Mouse (Mus musculus) mouse embryonic stem cell (cell line): Measurements from ENCODE around the gene Zswim3.
"Not testable (repeated sequence)": the region's sequence is repeated elsewhere in the genome, so short reads cannot be mapped to it uniquely, and the experiment has no call there.

ENCODE experiments used
- in situ Hi-C, 2 experiments: fragments of 300-500 bp; cut with MboI; formaldehyde crosslinking; loops; 1 replicate in 1 of 2; 3 replicates in 1 of 2; pipeline ENCODE4 v1.14.3; 2019 to 2020; ENCODE audit warnings: low sequenced_read_pairs in 2 of 2, low pct_unique_long_range_greater_than_20kb in 1 of 2, mixed read lengths in 1 of 2; ENCODE audit not compliant: unreplicated experiment in 1 of 2

The Zswim3 gene

DNA sequence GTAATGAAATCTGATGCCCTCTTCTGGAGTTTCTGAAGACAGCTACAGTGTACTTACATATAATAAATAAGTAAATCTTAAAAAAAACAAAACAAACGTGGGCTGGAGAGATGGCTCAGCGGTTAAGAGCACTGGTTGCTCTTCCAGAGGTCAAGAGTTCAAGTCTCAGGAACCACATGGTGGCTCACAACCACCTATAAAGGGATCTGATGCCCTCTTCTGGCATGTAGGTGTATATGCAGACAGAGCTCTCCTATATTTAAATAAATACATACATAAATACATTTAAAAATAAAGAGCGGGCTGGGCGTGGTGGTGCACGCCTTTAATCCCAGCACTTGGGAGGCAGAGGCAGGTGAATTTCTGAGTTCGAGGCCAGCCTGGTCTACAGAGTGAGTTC lies 6.3 kb upstream of the Zswim3 start:
- in situ Hi-C loops, result not testable (repeated sequence)

- in situ Hi-C loops, result no loop called here
These were observed 4.5 kb upstream of the Zswim3 start for GRCm38 (mm10) chr2:164800252-164801004.

DNA sequence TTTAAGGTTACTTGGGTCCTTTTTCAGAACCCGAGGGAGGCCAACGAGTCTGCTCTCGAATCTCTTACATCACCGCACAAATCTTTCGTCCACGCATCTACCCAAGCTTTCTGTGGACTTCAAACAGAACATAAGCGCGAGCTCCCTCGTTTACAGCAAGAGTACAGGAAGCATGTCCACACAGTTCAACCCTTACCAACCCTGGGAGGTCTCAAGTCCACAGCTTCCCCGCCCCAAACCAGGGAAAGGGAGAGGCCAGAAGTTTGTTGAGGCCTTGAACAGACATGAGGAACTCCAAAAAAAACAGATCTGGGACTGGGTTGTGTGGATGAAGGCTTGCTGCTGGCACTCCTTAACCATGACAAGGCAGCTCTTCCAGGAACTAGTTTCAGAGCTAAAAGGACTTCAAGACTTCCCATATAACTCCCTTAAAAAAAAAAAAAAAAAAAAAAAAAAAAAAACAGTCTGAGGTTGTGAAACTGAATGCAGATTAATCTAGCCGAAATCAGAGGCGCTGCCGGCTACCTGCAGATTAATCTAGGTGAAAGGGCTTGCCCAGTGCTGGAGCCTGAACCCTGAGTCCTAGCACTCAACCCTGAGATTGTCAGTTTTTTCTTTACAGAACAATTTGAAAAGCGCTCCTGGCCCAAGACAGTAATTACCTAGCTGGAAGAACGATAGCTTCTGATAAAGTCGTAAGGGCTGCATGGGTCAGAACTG lies 1.5 kb upstream of the Zswim3 start:
- in situ Hi-C loops, result no loop called here

DNA sequence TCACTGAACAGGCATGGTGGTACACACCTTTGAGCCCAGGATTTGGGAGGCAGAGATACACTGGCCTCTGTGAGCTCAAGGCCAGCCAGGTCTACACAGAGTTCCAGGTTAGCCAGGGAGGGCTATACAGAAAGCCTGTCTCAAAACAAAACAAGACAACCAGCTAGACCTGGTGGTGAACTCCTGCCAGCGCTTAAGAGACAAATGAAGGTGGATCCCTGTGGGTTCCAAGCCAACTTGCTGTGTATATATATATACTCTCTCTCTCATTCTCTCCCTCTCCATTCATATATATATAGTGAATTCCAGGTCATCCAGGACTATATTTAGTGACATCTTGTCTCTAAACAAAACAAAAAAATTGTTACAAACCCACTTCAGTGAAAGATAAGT lies 981 bp upstream of the Zswim3 start:
- in situ Hi-C loops, result no loop called here

DNA sequence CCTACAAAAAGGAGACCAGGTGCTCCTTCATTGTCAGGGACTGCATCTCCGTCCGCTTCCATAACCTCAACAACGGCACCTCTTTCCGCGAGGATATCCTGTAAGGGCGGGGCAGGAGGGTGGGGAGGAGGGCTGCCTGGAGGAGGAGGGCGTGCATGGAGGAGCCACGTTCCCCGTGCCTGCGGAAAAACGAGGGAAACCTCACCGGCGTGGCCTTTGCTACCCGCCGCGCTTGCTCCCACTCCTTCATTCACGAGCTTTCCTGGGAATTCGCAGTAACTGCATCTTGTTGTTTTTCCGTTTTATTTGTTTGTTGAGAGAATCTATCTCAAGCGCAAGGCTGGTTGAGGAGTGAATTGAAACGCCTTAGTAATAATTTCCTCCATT lies 427 bp downstream of the Zswim3 start:
- in situ Hi-C loops, result no loop called here

DNA sequence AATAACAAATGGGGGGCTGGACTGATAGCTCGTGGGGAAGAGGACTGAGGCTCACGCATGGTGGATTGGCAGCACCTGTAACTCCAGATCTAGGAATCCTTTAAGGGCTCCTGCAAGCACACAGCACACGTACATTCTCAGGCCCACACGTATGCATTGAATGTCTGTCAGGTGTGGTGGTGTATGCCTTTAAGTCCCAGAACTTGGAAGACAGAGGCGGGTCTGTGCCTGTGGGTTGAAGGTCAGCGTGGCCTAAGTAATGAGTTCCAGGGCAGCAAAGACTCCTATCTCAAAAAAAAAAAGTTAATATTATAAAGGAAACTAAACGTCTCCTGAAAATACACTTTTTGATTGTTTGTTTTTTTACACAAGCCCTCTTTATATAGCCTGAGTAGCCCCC lies 1.7 kb downstream of the Zswim3 start:
- in situ Hi-C loops, result no loop called here

GRCm38 (mm10) chr2:164813557-164813956 lies 8.7 kb downstream of the Zswim3 start:
- in situ Hi-C loops, result no loop called here

GRCm38 (mm10) chr2:164815348-164815747 lies 10.4 kb downstream of the Zswim3 start:
- in situ Hi-C loops, result no loop called here

DNA sequence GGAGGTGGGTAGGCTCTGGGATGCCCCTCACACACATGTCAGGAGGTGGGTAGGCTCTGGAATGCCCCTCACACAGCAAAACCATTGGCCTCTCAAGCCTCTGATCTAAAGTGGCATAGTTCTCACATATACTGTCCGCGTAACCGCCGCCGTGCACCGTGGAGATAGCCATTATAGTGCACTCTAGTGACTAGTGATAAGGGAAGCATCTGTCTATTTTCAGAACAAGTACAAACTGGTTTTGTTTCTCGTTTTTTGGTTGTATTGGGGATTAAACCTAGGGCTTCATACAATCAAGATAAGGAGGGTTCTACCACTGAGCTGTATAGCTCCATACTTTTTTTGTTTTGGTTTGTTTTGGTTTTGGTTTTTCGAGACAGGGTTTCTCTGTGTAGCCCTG lies 10.9 kb downstream of the Zswim3 start:
- in situ Hi-C loops, result no loop called here

DNA sequence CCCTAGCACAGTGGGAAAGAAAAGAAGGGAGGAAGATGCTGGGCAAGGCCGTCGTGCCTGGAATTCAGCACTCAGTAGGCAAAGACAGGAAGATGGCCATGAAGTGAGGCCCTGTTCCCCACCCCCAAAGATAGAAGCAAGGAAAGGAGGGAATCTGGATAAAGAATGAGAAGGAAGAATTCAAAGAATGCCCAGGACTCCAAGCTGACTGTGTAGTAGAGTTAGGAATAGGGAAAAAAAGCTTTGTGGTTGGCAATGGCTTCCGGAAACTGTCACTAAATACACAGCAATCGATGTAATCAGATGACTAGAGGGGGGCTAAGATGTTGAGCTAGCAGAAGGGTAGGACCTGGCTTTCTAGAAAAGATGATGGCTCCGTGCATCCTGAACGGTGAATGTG lies 12.3 kb downstream of the Zswim3 start:
- in situ Hi-C loops, result no loop called here

- in situ Hi-C loops, result no loop called here
These were observed 12.8 kb downstream of the Zswim3 start for GRCm38 (mm10) chr2:164817703-164818102.

DNA sequence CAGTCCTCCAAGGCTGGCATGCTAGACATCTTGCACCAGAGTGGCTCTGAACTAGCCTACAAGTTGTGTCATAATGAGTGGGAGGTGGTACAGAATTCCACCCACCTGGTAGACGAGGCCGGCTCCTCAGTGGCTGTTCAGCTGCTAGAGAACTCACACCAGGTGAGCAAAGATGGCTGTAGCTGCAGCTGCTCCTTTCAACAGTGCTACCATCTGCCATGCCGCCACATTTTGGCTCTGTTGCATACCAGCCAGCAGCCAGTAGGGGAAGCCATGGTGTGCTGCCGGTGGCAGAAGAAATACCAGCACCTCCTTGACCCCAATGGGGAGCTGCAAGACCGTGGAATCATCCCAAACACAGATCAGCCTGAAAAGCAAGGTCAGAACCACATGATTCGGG lies 16.2 kb downstream of the Zswim3 start:
- in situ Hi-C loops, result no loop called here

DNA sequence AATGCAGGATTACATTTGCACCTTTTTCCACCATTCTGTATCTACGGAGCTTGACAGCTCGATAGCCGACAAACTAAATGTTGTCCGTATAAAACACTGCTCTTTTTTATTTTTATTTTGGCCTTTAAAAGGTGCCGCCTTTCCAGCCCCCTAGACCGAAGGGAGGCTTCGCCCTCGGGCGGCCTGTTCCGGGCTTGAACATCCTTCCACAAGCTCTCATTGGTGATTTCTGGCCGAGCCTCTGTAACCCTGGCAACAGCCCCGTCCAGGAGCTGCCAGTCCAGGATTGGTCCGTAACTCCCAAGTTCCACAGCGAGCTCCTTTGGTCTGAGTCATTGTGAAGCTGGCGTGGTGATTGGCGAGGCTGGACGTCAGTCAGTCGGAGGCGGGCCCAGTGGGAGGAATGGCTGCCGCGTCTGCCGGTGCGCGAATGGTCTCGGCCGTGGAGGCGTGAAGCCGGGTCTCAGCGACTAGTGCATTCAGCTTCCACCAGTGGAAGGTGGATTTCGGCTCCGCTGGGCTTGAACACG lies 17.8 kb downstream of the Zswim3 start, which contains the start of gene Zswim1:
Zswim1 (plus strand) TSS at position 51 of the 530 bp plus-strand sequence.
- in situ Hi-C loops, result no loop called here

- in situ Hi-C loops, result no loop called here
These were observed 18.3 kb downstream of the Zswim3 start for GRCm38 (mm10) chr2:164823181-164823585.

DNA sequence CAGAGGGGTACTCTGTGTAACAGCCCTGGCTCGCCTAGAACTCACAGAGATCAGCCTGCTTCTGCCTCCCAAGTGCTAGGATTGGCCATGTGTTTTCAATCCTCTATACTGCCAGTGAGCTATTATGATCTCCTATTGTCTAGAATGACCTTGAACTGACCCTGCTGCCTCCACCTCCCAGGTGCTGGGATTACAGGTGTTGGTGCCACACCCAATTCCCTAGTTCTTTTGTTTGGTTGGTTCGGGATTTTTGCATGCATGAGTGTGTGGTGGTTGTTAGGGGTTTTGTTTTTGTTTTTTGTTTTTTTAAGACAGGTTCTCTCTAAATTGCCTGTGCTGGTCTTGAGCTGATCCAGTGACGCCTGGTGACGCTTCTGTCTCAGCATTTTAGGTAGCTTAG lies 19.1 kb downstream of the Zswim3 start:
- in situ Hi-C loops, result no loop called here

DNA sequence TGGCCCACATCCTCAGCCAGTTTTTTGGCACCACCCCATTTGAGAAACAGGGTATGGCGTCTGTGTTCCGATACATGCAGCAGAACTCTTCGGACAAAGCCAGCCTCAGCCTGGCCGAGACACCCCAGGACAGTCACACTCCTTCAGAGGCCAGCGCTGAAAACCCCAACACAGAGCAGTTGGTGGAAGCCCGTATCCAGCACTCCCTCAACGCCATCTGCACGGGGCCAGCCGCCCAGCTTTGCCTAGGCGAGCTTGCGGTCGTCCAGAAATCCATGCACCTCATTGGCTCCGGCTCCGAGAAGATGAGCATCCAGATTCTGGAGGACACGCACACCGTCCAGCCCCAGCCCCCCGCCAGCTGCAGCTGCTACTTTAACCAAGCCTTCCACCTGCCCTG lies 20.6 kb downstream of the Zswim3 start:
- in situ Hi-C loops, result no loop called here

DNA sequence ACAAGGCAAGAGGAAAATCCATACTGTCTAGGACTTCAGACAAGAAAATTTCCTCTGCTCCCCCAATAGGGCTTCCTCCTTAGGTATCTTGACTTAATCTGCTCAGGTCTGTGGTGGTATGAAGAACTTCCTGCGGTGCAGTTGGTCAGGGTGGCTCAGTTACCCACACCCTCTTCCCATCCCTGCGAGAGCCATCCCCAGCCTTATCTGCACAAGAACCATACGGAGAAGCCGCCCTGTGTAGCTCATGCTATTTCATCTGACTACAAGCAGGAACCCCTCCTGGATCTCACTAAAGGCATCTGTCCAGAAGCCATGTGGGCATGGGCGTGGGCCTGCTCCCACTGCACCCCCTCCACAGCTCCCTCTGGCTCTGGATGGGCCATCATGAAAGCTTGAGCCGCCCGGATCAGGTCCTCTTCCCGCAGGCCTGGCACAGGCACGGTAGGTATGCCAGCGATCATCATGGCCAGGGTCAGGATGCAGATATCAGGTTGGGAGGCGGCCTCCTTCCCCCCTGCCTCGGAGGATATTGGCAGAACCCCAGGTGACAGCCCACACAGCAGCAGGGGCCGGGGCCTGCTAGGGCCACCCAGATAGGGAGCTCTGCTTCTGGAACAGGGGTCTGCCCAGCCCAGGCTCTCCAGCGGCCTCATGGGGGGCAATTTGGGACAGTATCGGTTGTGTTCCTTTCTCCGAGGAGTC lies 22.4 kb downstream of the Zswim3 start:
- in situ Hi-C loops, result no loop called here

DNA sequence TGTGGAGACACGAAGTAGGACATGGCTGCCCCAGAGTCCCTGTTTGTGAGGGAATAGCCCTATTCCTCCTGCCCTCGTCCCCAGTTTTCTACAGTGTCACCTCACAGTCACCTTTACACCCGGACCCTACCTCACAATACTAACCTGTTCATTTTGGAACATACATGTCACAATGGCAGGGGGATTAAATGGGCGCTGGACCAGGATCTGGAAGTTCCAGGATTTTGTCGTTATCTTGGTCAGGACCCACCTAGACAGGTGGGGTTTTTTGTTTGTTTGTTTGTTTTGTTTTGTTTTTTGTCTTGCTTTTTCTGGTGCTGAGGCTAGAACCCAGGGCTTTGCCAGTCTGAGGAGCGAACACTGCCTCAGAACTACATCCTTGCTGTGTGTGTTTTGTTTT lies 23.5 kb downstream of the Zswim3 start, which contains the start of gene Spata25:
Spata25 (minus strand) TSS at position 101 of the 400 bp plus-strand sequence.
- in situ Hi-C loops, result no loop called here

GRCm38 (mm10) chr2:164829090-164829489 lies 24.2 kb downstream of the Zswim3 start:
- in situ Hi-C loops, result no loop called here
